Mouse (Mus musculus) neural tube, postnatal 0 days (tissue): ENCODE measurements around the gene Vmn2r8. TPM values are rescaled to one million over a fixed set of nuclear protein-coding genes. Genes with fewer than 3 reads are reported as not detected.

Source experiments
- polyA plus RNA-seq: library from polyadenylated mRNA; unstranded; fragments of >200 nt; fragmentation: Nextera tagmentation; extraction: Ambion mirVana; gene quantifications from 2 replicates; pipeline ENCODE4 v1.2.1, GENCODE M21; 2015

The Vmn2r8 gene
- polyA plus RNA-seq, result not detected in 2 replicates

GRCm38 (mm10) chr5:108808750-108809149 lies at the start of gene Vmn2r8:
Gene Vmn2r8, minus strand, starts transcription at chr5:108808850.

GRCm38 (mm10) chr5:108852501-108852900 lies 43.9 kb upstream of the Vmn2r8 start, which contains the start of gene Vmn2r9:
Gene Vmn2r9, minus strand, starts transcription at chr5:108852601.

GRCm38 (mm10) chr5:108795263-108795662 lies 13.4 kb downstream of the Vmn2r8 start, which contains the start of gene Tmed11:
Gene Tmed11, minus strand, starts transcription at chr5:108795363.

GRCm38 (mm10) chr5:108774630-108775306 lies 33.9 kb downstream of the Vmn2r8 start, which contains the start of gene Rnf212:
Gene Rnf212, minus strand, starts transcription at chr5:108774982.

Other genes with a start within 250 kb of the Vmn2r8 start
- 35.2 and 41.6 TPM in 2 replicates for gene Gak, start 179.1 kb downstream of the Vmn2r8 start, polyA plus RNA-seq
- 36.6 and 37.7 TPM in 2 replicates for gene Tmem175, start 179.1 kb downstream of the Vmn2r8 start, polyA plus RNA-seq
- gene Idua, start 148.5 kb downstream of the Vmn2r8 start, polyA plus RNA-seq, result 9.2 and 10.1 TPM in 2 replicates
- 19.9 and 26.2 TPM in 2 replicates for gene Dgkq, start 139.2 kb downstream of the Vmn2r8 start, polyA plus RNA-seq
- gene Slc26a1, start 133.3 kb downstream of the Vmn2r8 start, polyA plus RNA-seq, result 3.3 and 3.5 TPM in 2 replicates
- 19.9 and 23.5 TPM in 2 replicates for gene Fgfrl1, start 116.5 kb downstream of the Vmn2r8 start, polyA plus RNA-seq
- gene Rnf212, start 33.9 kb downstream of the Vmn2r8 start, polyA plus RNA-seq, result 0.26 TPM in 1 of 2 replicates, not detected in the other
- gene Tmed11, start 13.5 kb downstream of the Vmn2r8 start, polyA plus RNA-seq, result not detected in 2 replicates
- gene Vmn2r9, start 43.8 kb upstream of the Vmn2r8 start, polyA plus RNA-seq, result not detected in 2 replicates
- not detected in 2 replicates for gene Vmn2r10, start 197.7 kb upstream of the Vmn2r8 start, polyA plus RNA-seq